Mouse (Mus musculus): Measurements from ENCODE around the gene Timm8b.
A peak's percentile ranks its signal among the peaks of the same experiment; 100 is the strongest.
"Not testable (repeated sequence)": the region's sequence is repeated elsewhere in the genome, so short reads cannot be mapped to it uniquely, and the experiment has no call there.

Timm8b gene

GRCm38 (mm10) chr9:50602055-50602845 is 1.5 kb upstream of the Timm8b start:
- DNase-seq (ENCODE audit: low read depth, low spot score), result no peak

GRCm38 (mm10) chr9:50603998-50604324 is 251 bp downstream of the Timm8b start:
- no peak for DNase-seq (ENCODE audit: low read depth, low spot score)

GRCm38 (mm10) chr9:50604338-50604737 is 628 bp downstream of the Timm8b start:
- no peak for DNase-seq (ENCODE audit: low read depth, low spot score)

- no peak for DNase-seq (ENCODE audit: low read depth, low spot score)
Observed at GRCm38 (mm10) chr9:50612115-50612514, 8.4 kb downstream of the Timm8b start.

GRCm38 (mm10) chr9:50616161-50616560 is 12.5 kb downstream of the Timm8b start:
- no peak for DNase-seq (ENCODE audit: low read depth, low spot score)

- peak; percentile 93 for DNase-seq (ENCODE audit: low read depth, low spot score)
Observed at GRCm38 (mm10) chr9:50616766-50617603, 13.3 kb downstream of the Timm8b start, which contains the start of the genes Pih1d2 and Nkapd1. TSS of gene Pih1d2 (plus strand) at chr9:50617321. TSS of gene Nkapd1 (minus strand) at chr9:50617464.

- no peak for DNase-seq (ENCODE audit: low read depth, low spot score)
Observed at GRCm38 (mm10) chr9:50617794-50618330, 14.2 kb downstream of the Timm8b start.

GRCm38 (mm10) chr9:50630903-50631302 is 27.2 kb downstream of the Timm8b start:
- not testable (repeated sequence) for DNase-seq (ENCODE audit: low read depth, low spot score)

- DNase-seq (ENCODE audit: low read depth, low spot score), result no peak
Observed at GRCm38 (mm10) chr9:50632016-50632688, 28.4 kb downstream of the Timm8b start.

GRCm38 (mm10) chr9:50633059-50633458 is 29.3 kb downstream of the Timm8b start:
- peak; percentile 9 for DNase-seq (ENCODE audit: low read depth, low spot score)

- DNase-seq (ENCODE audit: low read depth, low spot score), result no peak
Observed at GRCm38 (mm10) chr9:50634270-50634669, 30.6 kb downstream of the Timm8b start.

GRCm38 (mm10) chr9:50646826-50647370 is 43.2 kb downstream of the Timm8b start:
- DNase-seq (ENCODE audit: low read depth, low spot score), result no peak

- no peak for DNase-seq (ENCODE audit: low read depth, low spot score)
Observed at GRCm38 (mm10) chr9:50650503-50650902, 46.8 kb downstream of the Timm8b start.
